Mouse (Mus musculus) forebrain, embryonic 16.5 days (tissue): ENCODE measurements at regions not wholly inside any gene's neighbourhood (a gene's known extent, or its start where the extent isn't known, plus 50 kb on each side); places are given as distances from the start of the nearest gene placed in this dataset.

Source experiments
- ATAC-seq: fragments of 200-750 bp; cut with Nextera tagmentation; 2 replicates; pipeline ENCODE4 v1.8.0; 2017; ENCODE audit warnings: mild to moderate bottlenecking, moderate library complexity
- H3K27ac ChIP-seq: fragments of 300-500 bp; sonication (generic); 2 replicates; pipeline ENCODE4 v1.5.1; 2014; ENCODE audit warnings: low read length, control low read depth
- H3K27me3 ChIP-seq: fragments of 300-500 bp; sonication (generic); replicated peaks from 2 replicates; pipeline ENCODE4 v1.6.1; 2014; ENCODE audit warnings: low read length; ENCODE audit not compliant: control insufficient read depth, insufficient read depth
- H3K36me3 ChIP-seq: fragments of 300-500 bp; sonication (generic); 2 replicates; pipeline ENCODE4 v1.6.1; 2014; ENCODE audit not compliant: control insufficient read depth, insufficient read depth
- H3K4me1 ChIP-seq: fragments of 300-500 bp; sonication (generic); replicated peaks from 2 replicates; pipeline ENCODE4 v1.6.1; 2014; ENCODE audit warnings: low read length; ENCODE audit not compliant: control insufficient read depth, insufficient read depth
- H3K4me2 ChIP-seq: fragments of 300-500 bp; sonication (generic); 2 replicates; pipeline ENCODE4 v1.6.1; 2014; ENCODE audit warnings: mild to moderate bottlenecking, low read length, control low read depth
- H3K4me3 ChIP-seq: fragments of 300-500 bp; sonication (generic); replicated peaks from 2 replicates; pipeline ENCODE4 v1.5.1; 2014; ENCODE audit warnings: mild to moderate bottlenecking, low read length, control low read depth
- H3K9ac ChIP-seq: fragments of 300-500 bp; sonication (generic); replicated peaks from 2 replicates; pipeline ENCODE4 v1.6.1; 2014; ENCODE audit warnings: low read depth, low read length, control low read depth
- H3K9me3 ChIP-seq: fragments of 300-500 bp; sonication (generic); 2 replicates; pipeline ENCODE4 v1.6.1; 2016; ENCODE audit warnings: low read length; ENCODE audit not compliant: control insufficient read depth
- WGBS: fragments of 180-500 bp; shearing (Covaris S2); extraction: QIAGEN DNeasy Blood & Tissue Kit; methylation state at CpG from one replicate; pipeline ENCODE4 v1.1.7; 2014; 5-methylcytosine and 5-hydroxymethylcytosine counted together

DNA sequence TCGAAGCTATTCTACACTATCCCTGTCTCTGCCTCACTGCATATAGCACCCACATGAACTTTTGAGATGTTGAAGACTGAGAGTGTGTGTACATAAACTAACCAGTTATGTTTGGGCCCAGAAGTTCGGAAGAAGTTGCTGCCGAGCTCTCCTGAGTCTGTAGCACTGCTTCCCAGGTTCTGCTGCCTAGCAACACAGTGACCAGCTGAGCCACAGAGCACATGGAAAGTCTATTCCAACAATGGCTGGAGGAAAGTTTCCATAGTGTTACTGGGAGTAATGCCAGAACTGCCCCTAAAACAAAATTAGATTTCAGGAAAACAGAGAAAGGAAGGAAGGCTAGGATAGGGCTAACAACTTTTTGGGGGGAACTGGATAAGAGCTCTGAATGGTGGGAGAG is 489.2 kb upstream of the Marcks start:
- ATAC-seq, result no peak
- H3K27me3 ChIP-seq, result no peaks in the 10 kb centered on the region
- no peak overlapping the region for H3K27ac ChIP-seq
- H3K4me2 ChIP-seq, result no peak overlapping the region
- H3K9me3 ChIP-seq, result no peaks in the 10 kb centered on the region
- WGBS, result 54% methylated on average over 3 of the region's 3 CpGs
- H3K9ac ChIP-seq, result no peak overlapping the region
- no peaks in the 10 kb centered on the region for H3K4me1 ChIP-seq
- H3K4me3 ChIP-seq, result no peak overlapping the region
- H3K36me3 ChIP-seq, result no peaks in the 10 kb centered on the region

GRCm38 (mm10) chr10:37626758-37627201 is 488.1 kb upstream of the Marcks start:
- Histone ChIP-seq H3K4me1 (no peaks in the 10 kb centered on the region), H3K9ac (no peak overlapping the region), H3K4me2 (no peak overlapping the region), H3K9me3 (no peaks in the 10 kb centered on the region), H3K36me3 (no peaks in the 10 kb centered on the region), H3K4me3 (no peak overlapping the region), H3K27me3 (no peaks in the 10 kb centered on the region), H3K27ac (no peak overlapping the region)
- WGBS, result 23% methylated on average over 5 of the region's 5 CpGs
- peak; percentile 59 for ATAC-seq

DNA sequence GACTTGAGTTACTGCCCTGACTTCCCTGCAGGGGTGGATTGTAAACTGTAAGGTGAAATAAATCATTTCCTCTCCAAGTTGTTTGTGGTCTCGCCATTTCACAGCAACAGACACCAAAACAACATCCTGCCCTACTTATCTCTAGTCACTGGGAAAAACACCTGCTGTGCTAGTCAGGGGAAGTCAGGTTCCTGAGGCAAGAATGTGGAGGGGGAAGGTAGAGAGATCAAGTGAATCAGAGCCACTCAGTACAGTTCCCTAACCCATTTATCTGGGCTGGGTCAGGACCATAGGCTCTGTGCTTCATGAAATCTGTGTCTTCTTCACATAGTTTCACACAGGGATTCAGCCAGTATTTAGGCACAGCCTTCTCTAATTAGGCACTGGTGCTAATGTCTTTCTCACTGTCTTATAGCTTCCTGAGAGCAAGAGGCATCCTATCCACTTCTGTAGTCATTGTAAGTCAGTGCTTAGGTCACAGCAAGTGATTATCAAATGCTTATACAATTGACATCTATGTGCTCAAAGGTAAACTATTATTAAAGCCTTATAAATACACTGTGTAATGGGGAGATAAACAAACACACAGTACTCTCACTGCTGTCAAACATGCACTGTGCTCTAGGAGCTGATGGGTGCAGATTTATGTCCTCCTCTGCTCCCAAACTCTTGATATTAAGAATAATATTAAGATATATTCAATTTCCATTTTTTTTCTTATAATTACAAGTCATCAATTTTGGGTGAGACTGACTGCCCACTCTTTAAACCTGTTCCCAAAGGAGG is 487.4 kb upstream of the Marcks start:
- no peaks in the 10 kb centered on the region for H3K36me3 ChIP-seq
- no peak overlapping the region for H3K4me3 ChIP-seq
- no peaks in the 10 kb centered on the region for H3K9me3 ChIP-seq
- no peak overlapping the region for H3K4me2 ChIP-seq
- 78% methylated on average over 1 of the region's 1 CpGs for WGBS
- H3K27me3 ChIP-seq, result no peaks in the 10 kb centered on the region
- H3K4me1 ChIP-seq, result no peaks in the 10 kb centered on the region
- H3K27ac ChIP-seq, result no peak overlapping the region
- H3K9ac ChIP-seq, result no peak overlapping the region
- ATAC-seq, result no peak; the same call in 1 of the 2 replicates

DNA sequence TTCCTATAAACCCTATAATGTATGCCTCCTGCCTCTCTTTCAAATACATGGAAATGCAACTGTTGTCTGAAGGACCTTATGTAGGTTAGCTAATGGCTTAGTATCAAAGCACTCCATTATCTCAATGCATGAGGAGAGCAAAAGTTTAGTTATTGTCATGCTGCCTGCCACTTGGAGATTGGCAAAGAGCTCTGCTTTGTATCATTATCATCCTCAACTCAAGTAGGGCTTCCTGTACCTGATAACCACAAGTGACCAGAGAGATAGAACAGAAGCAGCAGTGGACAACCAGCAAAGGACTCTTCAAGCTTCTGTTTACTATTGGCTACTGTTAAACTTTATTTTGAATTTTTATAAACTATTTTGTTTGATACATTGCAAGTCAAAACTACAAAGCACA is 484.3 kb upstream of the Marcks start:
- no peak overlapping the region for H3K9ac ChIP-seq
- no peak overlapping the region for H3K27ac ChIP-seq
- ATAC-seq, result no peak
- H3K9me3 ChIP-seq, result no peaks in the 10 kb centered on the region
- no peaks in the 10 kb centered on the region for H3K36me3 ChIP-seq
- H3K4me2 ChIP-seq, result no peak overlapping the region
- no peaks in the 10 kb centered on the region for H3K4me1 ChIP-seq
- no peak overlapping the region for H3K4me3 ChIP-seq
- H3K27me3 ChIP-seq, result no peaks in the 10 kb centered on the region

DNA sequence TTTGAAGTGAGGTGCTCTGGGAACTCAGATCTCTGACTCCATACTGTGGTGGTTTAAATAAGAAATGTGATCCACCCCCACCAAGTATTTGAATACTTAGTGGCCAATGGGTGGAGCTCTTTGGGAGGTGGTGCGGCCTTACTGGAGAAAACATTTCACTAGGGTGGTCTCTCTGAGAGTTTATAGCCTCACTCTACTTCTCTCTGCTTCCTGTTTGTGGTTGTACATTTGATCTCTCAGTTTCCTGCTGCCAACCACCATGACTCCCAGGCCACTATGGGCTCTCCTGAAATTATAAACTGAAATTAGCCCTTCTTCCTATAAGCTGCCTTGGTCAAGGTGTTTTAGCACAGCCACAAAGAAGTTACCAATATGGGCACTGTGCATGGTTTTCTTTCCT is 479.9 kb upstream of the Marcks start:
- Histone ChIP-seq H3K36me3 (no peaks in the 10 kb centered on the region), H3K4me1 (no peaks in the 10 kb centered on the region), H3K27me3 (no peaks in the 10 kb centered on the region), H3K27ac (no peak overlapping the region), H3K4me2 (no peak overlapping the region), H3K9me3 (no peaks in the 10 kb centered on the region), H3K4me3 (no peak overlapping the region), H3K9ac (no peak overlapping the region)
- no peak for ATAC-seq
- WGBS, result 84% methylated on average over 1 of the region's 1 CpGs

DNA sequence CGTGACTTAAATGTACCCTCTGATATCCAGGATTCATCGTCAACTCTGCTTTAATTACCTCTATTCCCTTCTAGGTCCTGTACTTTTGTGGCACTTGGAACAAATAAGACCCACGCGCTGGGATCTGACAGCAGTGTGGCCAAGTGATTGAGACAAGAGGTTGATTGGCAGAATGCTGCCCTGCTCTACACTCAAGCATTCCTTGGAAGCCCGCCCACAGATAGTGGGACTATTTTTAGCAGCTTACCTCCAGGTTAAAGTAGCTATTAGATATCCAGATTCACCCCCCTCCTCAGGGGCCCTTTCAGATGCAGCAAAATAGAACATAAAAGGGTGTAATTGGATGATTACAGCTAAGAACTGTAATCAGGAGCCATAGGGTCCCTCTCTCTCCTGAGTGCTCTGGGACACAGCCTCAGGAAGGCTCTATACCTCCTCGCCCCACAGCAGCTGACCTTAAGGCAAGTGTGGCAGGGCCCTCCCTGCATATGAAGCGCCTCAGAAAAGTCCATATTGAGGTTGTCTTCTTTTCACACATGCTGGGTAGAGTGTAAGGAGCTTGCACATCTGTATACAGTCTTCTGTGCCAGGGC is 479.1 kb upstream of the Marcks start:
- Histone ChIP-seq H3K4me2 (no peak overlapping the region), H3K4me1 (no peaks in the 10 kb centered on the region), H3K9ac (no peak overlapping the region), H3K36me3 (no peaks in the 10 kb centered on the region), H3K4me3 (no peak overlapping the region), H3K9me3 (no peaks in the 10 kb centered on the region), H3K27ac (no peak overlapping the region), H3K27me3 (no peaks in the 10 kb centered on the region)
- no peak for ATAC-seq
- WGBS, result 33% methylated on average over 7 of the region's 7 CpGs

DNA sequence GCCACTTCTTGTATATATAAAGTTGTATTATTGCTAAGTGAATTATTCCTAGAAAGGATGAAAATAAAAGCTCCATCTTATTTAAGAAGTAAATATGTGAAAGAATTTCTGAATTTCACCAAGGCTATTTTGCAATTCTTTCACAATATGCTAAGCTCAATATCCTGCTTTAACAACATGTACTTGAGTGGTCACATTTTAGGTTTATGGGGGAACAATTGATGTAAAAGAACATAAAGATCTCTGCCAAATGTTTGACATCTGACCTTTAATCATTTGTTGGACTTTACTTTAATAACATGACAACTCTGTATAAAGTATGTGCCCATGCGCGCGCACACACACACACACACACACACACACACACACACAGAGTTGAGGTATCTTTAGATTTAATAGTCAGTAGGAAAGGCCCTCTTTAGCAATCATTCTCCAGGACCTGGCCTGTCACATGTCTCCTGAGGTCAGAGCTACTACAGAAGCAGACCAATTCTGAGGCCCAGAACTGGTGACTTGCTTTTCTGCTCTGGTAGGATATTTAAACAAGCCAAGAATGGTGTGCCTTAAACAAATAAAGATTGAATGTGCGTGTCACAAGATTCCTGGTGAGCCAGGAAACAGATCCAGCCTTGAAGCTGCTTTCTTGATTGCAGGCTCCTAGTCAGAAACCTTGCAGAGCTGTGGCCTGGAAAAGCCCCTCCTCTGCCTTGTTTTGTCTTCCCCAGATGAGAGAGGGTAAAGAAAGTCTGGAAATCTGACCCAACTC is 477.4 kb upstream of the Marcks start:
- H3K9ac ChIP-seq, result no peak overlapping the region
- no peak overlapping the region for H3K4me2 ChIP-seq
- no peaks in the 10 kb centered on the region for H3K9me3 ChIP-seq
- no peaks in the 10 kb centered on the region for H3K4me1 ChIP-seq
- H3K36me3 ChIP-seq, result no peaks in the 10 kb centered on the region
- no peaks in the 10 kb centered on the region for H3K27me3 ChIP-seq
- no peak overlapping the region for H3K4me3 ChIP-seq
- H3K27ac ChIP-seq, result no peak overlapping the region
- WGBS, result 66% methylated on average over 4 of the region's 4 CpGs
- ATAC-seq, result no peak

GRCm38 (mm10) chr10:37613936-37614335 is 475.2 kb upstream of the Marcks start:
- Histone ChIP-seq H3K4me2 (no peak overlapping the region), H3K27me3 (no peaks in the 10 kb centered on the region), H3K9me3 (no peaks in the 10 kb centered on the region), H3K36me3 (no peaks in the 10 kb centered on the region), H3K27ac (no peak overlapping the region), H3K9ac (no peak overlapping the region), H3K4me1 (no peaks in the 10 kb centered on the region), H3K4me3 (no peak overlapping the region)
- WGBS, result 83% methylated on average over 1 of the region's 1 CpGs
- no peak for ATAC-seq

GRCm38 (mm10) chr10:37603529-37603928 is 464.8 kb upstream of the Marcks start:
- no peak for ATAC-seq
- Histone ChIP-seq H3K9ac (no peak overlapping the region), H3K36me3 (no peaks in the 10 kb centered on the region), H3K27ac (no peak overlapping the region), H3K27me3 (no peaks in the 10 kb centered on the region), H3K4me3 (no peak overlapping the region), H3K9me3 (no peaks in the 10 kb centered on the region), H3K4me2 (no peak overlapping the region), H3K4me1 (no peaks in the 10 kb centered on the region)
- WGBS, result 44% methylated on average over 1 of the region's 1 CpGs
